8 mouse cellular contexts compared by ENCODE assay signal in the genomic region with DNA sequence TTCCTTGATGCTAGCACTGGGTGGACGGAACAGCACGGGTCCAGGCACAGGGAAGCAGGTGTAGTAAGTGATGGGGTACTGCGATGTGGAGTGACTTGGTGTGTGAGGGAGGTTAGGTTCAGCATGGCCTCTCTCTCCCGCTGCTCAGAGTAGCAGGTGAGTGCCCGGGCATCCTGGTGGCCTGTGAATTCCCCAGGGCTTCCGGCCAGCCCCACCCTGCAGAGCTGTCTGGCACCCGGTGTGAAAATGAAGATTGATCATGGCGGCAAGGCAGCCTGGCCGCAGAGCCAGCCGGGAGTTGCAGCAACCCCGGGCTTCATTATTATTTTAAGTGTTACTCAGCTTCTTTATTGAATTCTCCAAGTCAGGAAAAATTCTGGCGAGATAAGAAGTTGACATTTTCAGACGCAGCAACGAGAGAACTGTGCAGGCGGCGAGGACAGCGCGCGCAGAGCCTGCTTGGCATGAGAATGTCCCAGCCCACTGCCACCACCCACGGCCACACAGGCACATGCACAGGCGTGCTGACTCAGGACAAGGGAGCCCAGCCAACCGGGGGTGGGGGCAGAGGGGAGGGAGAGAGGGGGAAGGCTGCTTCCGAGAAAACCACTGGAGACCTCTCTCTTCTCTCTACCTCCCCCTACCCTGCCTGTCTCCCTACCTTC.
DNase-seq lines count a peak whose midpoint lies in the region; ATAC-seq and TF ChIP-seq lines count a peak whose summit lies in the region.

No protein-coding gene starts in this region.

- H3K27ac ChIP-seq in heart, adult 2 months: no peak overlapping the region
- H3K27ac ChIP-seq in cortical plate, adult 2 months (ENCODE audit: insufficient read depth, low read length): peak overlapping the region; percentile 85
- no peak overlapping the region for H3K27ac ChIP-seq in neural tube, embryonic 14.5 days (ENCODE audit: low read depth, low read length)
- no peak overlapping the region for H3K27ac ChIP-seq in forebrain, embryonic 10.5 days

- TF ChIP-seq CTCF in heart, adult 2 months (IDR thresholded peaks at IDR 0.05): no peak
- TF ChIP-seq CTCF in cortical plate, adult 2 months (IDR thresholded peaks at IDR 0.05; ENCODE audit: extremely low read depth, insufficient read depth, low read length): no peak

- peak; percentile 8 to 22 for DNase-seq in heart, adult 2 months
- no peak for DNase-seq in heart, postnatal 25 days (ENCODE audit: low spot score)
- DNase-seq in layer of hippocampus, adult 18-20 months (ENCODE audit: low spot score in 2 of 2): peak; percentile 82 to 93
- DNase-seq in embryo, embryonic 9.5 days (ENCODE audit: extremely low spot score): no peak
- no peak for DNase-seq in lung, postnatal 4 days
- no peak for DNase-seq in forebrain, embryonic 10.5 days (ENCODE audit: extremely low spot score, low spot score)

- H3K4me2 ChIP-seq in neural tube, embryonic 14.5 days (ENCODE audit: low read depth, low read length): no peak overlapping the region

- H3K36me3 ChIP-seq in heart, adult 2 months (ENCODE audit: control insufficient read depth, insufficient read depth, low read length): no peaks in the 10 kb centered on the region
- no peaks in the 10 kb centered on the region for H3K36me3 ChIP-seq in neural tube, embryonic 14.5 days (ENCODE audit: control insufficient read depth, insufficient read depth, low read length)
- no peaks in the 10 kb centered on the region for H3K36me3 ChIP-seq in forebrain, embryonic 10.5 days (replicated peaks)

- no peaks in the 10 kb centered on the region for H3K9me3 ChIP-seq in neural tube, embryonic 14.5 days (ENCODE audit: control insufficient read depth, low read length)
- H3K9me3 ChIP-seq in forebrain, embryonic 10.5 days: no peaks in the 10 kb centered on the region

- TF ChIP-seq POLR2A in heart, adult 2 months (IDR thresholded peaks at IDR 0.05; ENCODE audit: insufficient read depth, low read depth, low read length): no peak
- no peak for TF ChIP-seq POLR2A in cortical plate, adult 2 months (IDR thresholded peaks at IDR 0.05; ENCODE audit: extremely low read depth, insufficient read depth, low read length)

- H3K4me1 ChIP-seq in heart, adult 2 months (ENCODE audit: control insufficient read depth, insufficient read depth, low read length): no peaks in the 10 kb centered on the region
- peaks cover 15% of the 10 kb centered on the region for H3K4me1 ChIP-seq in cortical plate, adult 2 months (ENCODE audit: control insufficient read depth, insufficient read depth, low read length)
- H3K4me1 ChIP-seq in neural tube, embryonic 14.5 days (ENCODE audit: control insufficient read depth, insufficient read depth, low read length): 0 out of 2 replicates have a peak, but pooled peaks cover 4% of the 10 kb centered on the region
- 0 out of 2 replicates have a peak, but pooled peaks cover 2% of the 10 kb centered on the region for H3K4me1 ChIP-seq in forebrain, embryonic 10.5 days

- no peaks in the 10 kb centered on the region for H3K79me2 ChIP-seq in heart, adult 2 months (replicated peaks; ENCODE audit: control insufficient read depth, insufficient read depth, low read length)

- no peaks in the 10 kb centered on the region for H3K27me3 ChIP-seq in heart, adult 2 months (ENCODE audit: control insufficient read depth, insufficient read depth, low read length)
- no peaks in the 10 kb centered on the region; the same call in 1 of the 2 replicates for H3K27me3 ChIP-seq in neural tube, embryonic 14.5 days (ENCODE audit: control insufficient read depth, insufficient read depth, low read length)
- H3K27me3 ChIP-seq in forebrain, embryonic 10.5 days (ENCODE audit: poor library complexity, severe bottlenecking): no peaks in the 10 kb centered on the region

- intact Hi-C loops in heart, adult 2 months (cut with DNase I): no loop called here
- intact Hi-C loops in heart, postnatal 25 days (cut with DNase I): no loop called here

- 21% methylated on average over 23 of the region's 23 CpGs for WGBS in heart, adult 2 months
- WGBS in neural tube, embryonic 14.5 days: 24% methylated on average over 23 of the region's 23 CpGs
- WGBS in forebrain, embryonic 10.5 days: 80% methylated on average over 23 of the region's 23 CpGs

- peak; percentile 66 for ATAC-seq in neural tube, embryonic 14.5 days (ENCODE audit: low read depth)

- H3K4me3 ChIP-seq in heart, adult 2 months: no peak overlapping the region
- H3K4me3 ChIP-seq in cortical plate, adult 2 months (ENCODE audit: insufficient read depth, low read length): no peak overlapping the region
- no peak overlapping the region for H3K4me3 ChIP-seq in neural tube, embryonic 14.5 days (ENCODE audit: low read depth, low read length)
- no peak overlapping the region for H3K4me3 ChIP-seq in forebrain, embryonic 10.5 days

- H3K9ac ChIP-seq in heart, adult 2 months (ENCODE audit: low read depth, low read length): no peak overlapping the region
- H3K9ac ChIP-seq in neural tube, embryonic 14.5 days (replicated peaks; ENCODE audit: low read depth, low read length): no peak overlapping the region

- no peak for TF ChIP-seq EP300 in heart, adult 2 months (IDR thresholded peaks at IDR 0.05; ENCODE audit: insufficient read depth, low read depth, low read length)

Comparison
In these comparisons a context has a peak if more than half of its experiments do, and no peak if none do; other contexts are left out.
1. DNase-seq: peak in heart, adult 2 months (2 of 2) and layer of hippocampus, adult 18-20 months (2 of 2); none in heart, postnatal 25 days (single experiment), embryo, embryonic 9.5 days (single experiment), lung, postnatal 4 days (0 of 2) and forebrain, embryonic 10.5 days (single experiment).